Mouse (Mus musculus) granulocyte monocyte progenitor cell, adult 5-6 weeks (primary cell): Measurements from ENCODE around the gene Zmym1. TPM values are rescaled to one million over a fixed set of nuclear protein-coding genes. Genes with fewer than 3 reads are reported as not detected.

Experiments
- total RNA-seq, 2 experiments: library from RNA; stranded (forward) in 1 of 2; stranded (reverse) in 1 of 2; fragments of 200-712, 200-1000 nt in 1 of 2; fragments of >200 nt in 1 of 2; fragmentation: Nextera tagmentation in 1 of 2; gene quantifications; 2 replicates each; pipeline ENCODE4 v1.2.3; 2014 to 2017

Zmym1 gene
- total RNA-seq, 2 experiments from 2014 or later = 10.5 to 15.1 TPM

Other genes with a start within 250 kb of the Zmym1 start
- gene Zmym4, start 93.0 kb downstream of the Zmym1 start, total RNA-seq (2014; fragmentation: Nextera tagmentation) = 36.8 and 50.7 TPM in 2 replicates
- gene Zmym4, start 93.0 kb downstream of the Zmym1 start, total RNA-seq (2017) = 45.9 and 60.9 TPM in 2 replicates
- 384 and 480 TPM in 2 replicates for gene Sfpq, start 39.8 kb downstream of the Zmym1 start, total RNA-seq (2014; fragmentation: Nextera tagmentation)
- gene Sfpq, start 39.8 kb downstream of the Zmym1 start, total RNA-seq (2017) = 580 and 667 TPM in 2 replicates
- 14.4 and 20.7 TPM in 2 replicates for gene Zmym6, start 16.2 kb upstream of the Zmym1 start, total RNA-seq (2014; fragmentation: Nextera tagmentation)
- 12.4 and 16.5 TPM in 2 replicates for gene Zmym6, start 16.2 kb upstream of the Zmym1 start, total RNA-seq (2017)
- gene Tmem35b, start 62.5 kb upstream of the Zmym1 start, total RNA-seq (2014; fragmentation: Nextera tagmentation) = 13.4 and 16.3 TPM in 2 replicates
- gene Tmem35b, start 62.5 kb upstream of the Zmym1 start, total RNA-seq (2017) = 7.2 and 9.2 TPM in 2 replicates
- gene Dlgap3, start 108.1 kb upstream of the Zmym1 start, total RNA-seq (2014; fragmentation: Nextera tagmentation) = not detected in 2 replicates
- 0.04 TPM in 1 of 2 replicates, not detected in the other for gene Dlgap3, start 108.1 kb upstream of the Zmym1 start, total RNA-seq (2017)
- gene Smim12, start 182.6 kb upstream of the Zmym1 start, total RNA-seq (2014; fragmentation: Nextera tagmentation) = 35.1 and 47.1 TPM in 2 replicates
- gene Smim12, start 182.6 kb upstream of the Zmym1 start, total RNA-seq (2017) = 30.4 and 31.8 TPM in 2 replicates